Mouse (Mus musculus): ENCODE data around the gene Pced1b. TPM values are rescaled to one million over a fixed set of nuclear protein-coding genes. Genes with fewer than 3 reads are reported as not detected.
"Not testable (repeated sequence)": the region's sequence is repeated elsewhere in the genome, so short reads cannot be mapped to it uniquely, and the experiment has no call there.

Pced1b gene
- total and polyA plus RNA-seq, 2 experiments from 2014 or later, result 0.89 to 2.6 TPM

DNA sequence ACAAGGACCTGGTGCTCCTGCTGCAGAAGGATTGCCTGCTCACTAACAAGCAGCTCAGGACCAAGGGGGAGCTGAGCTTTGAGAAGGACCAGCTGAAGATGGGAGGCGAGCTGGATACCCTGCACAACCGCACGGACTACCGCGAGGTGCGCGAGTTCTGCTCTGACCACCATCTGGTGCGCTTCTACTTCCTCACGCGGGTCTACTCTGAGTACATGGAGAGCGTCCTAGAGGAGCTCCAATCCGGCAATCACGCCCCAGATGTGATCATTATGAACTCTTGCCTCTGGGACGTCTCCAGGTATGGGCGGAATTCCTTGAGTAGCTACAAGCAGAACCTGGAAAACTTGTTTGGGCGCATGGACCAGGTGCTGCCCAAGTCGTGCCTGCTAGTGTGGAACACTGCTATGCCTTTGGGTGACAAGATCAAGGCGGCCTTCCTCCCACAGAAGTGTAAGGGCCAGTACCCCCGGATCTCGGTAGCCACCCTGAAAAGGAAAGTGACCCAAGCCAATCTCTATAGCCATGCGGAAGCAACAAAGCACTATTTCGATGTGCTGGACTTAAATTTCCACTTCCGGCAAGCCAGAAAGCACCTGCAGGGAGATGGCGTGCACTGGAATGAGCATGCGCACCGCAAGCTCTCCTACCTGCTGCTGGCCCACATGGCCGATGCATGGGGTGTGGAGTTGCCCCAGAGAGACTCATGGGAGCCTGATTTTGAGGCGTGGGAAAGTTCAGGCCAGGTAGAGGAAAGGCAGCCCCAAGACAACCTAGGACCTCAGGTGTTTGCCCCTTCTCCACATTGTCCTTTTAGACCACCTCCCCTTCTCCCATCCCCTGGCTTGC is 137.5 kb downstream of the Pced1b start:
- DNase-seq (ENCODE audit: low spot score) (no peak), ATAC-seq (ENCODE audit: insufficient read depth, low read depth) (no peak)
- Histone ChIP-seq H3K4me1 (ENCODE audit: control insufficient read depth, insufficient read depth) (no peaks in the 10 kb centered on the region), H3K4me3 (ENCODE audit: low read depth, low read length) (no peak overlapping the region), H3K9me3 (replicated peaks; ENCODE audit: control insufficient read depth, low read length) (no peaks in the 10 kb centered on the region), H3K36me3 (replicated peaks; ENCODE audit: control insufficient read depth, insufficient read depth, low read length) (no peaks in the 10 kb centered on the region), H3K9ac (replicated peaks; ENCODE audit: low read depth, low read length) (no peak overlapping the region), H3K27ac (ENCODE audit: low read depth) (no peak overlapping the region), H3K4me2 (ENCODE audit: low read depth, low read length) (no peak overlapping the region), H3K27me3 (ENCODE audit: control insufficient read depth, insufficient read depth, low read length) (no peaks in the 10 kb centered on the region; the same call in 1 of the 2 replicates)
- TF ChIP-seq EP300 (IDR thresholded peaks at IDR 0.05; ENCODE audit: low read depth) (no peak), CTCF (IDR thresholded peaks at IDR 0.05; ENCODE audit: low read depth) (no peak)
- WGBS, result 91% methylated on average over 28 of the region's 28 CpGs

- not testable (repeated sequence) for H3K4me2 ChIP-seq (ENCODE audit: low read depth, low read length); H3K27ac ChIP-seq (ENCODE audit: low read depth); H3K9ac ChIP-seq (replicated peaks; ENCODE audit: low read depth, low read length); H3K4me1 ChIP-seq (ENCODE audit: control insufficient read depth, insufficient read depth); ATAC-seq (ENCODE audit: insufficient read depth, low read depth); H3K27me3 ChIP-seq (ENCODE audit: control insufficient read depth, insufficient read depth, low read length); H3K9me3 ChIP-seq (replicated peaks; ENCODE audit: control insufficient read depth, low read length); H3K4me3 ChIP-seq (ENCODE audit: low read depth, low read length); H3K36me3 ChIP-seq (replicated peaks; ENCODE audit: control insufficient read depth, insufficient read depth, low read length); DNase-seq (ENCODE audit: low spot score)
- WGBS, result 89% methylated on average over 10 of the region's 10 CpGs
These were observed 138.3 kb downstream of the Pced1b start for GRCm38 (mm10) chr15:97385174-97385573.

GRCm38 (mm10) chr15:97387793-97388192 is 140.9 kb downstream of the Pced1b start:
- ATAC-seq (ENCODE audit: insufficient read depth, low read depth), result no peak
- DNase-seq (ENCODE audit: low spot score), result no peak
- H3K4me3 ChIP-seq (ENCODE audit: low read depth, low read length), result no peak overlapping the region
- no peaks in the 10 kb centered on the region for H3K4me1 ChIP-seq (ENCODE audit: control insufficient read depth, insufficient read depth)
- WGBS, result 86% methylated on average over 6 of the region's 6 CpGs
- no peaks in the 10 kb centered on the region for H3K27me3 ChIP-seq (ENCODE audit: control insufficient read depth, insufficient read depth, low read length)
- H3K4me2 ChIP-seq (ENCODE audit: low read depth, low read length), result no peak overlapping the region
- no peak overlapping the region for H3K27ac ChIP-seq (ENCODE audit: low read depth)
- TF ChIP-seq EP300 (IDR thresholded peaks at IDR 0.05; ENCODE audit: low read depth), result no peak
- TF ChIP-seq CTCF (IDR thresholded peaks at IDR 0.05; ENCODE audit: low read depth), result no peak
- H3K36me3 ChIP-seq (replicated peaks; ENCODE audit: control insufficient read depth, insufficient read depth, low read length), result no peaks in the 10 kb centered on the region
- H3K9me3 ChIP-seq (replicated peaks; ENCODE audit: control insufficient read depth, low read length), result no peaks in the 10 kb centered on the region
- no peak overlapping the region for H3K9ac ChIP-seq (replicated peaks; ENCODE audit: low read depth, low read length)

GRCm38 (mm10) chr15:97389577-97389976 is 142.7 kb downstream of the Pced1b start:
- WGBS, result 81% methylated on average over 4 of the region's 4 CpGs

GRCm38 (mm10) chr15:97390778-97391177 is 143.9 kb downstream of the Pced1b start:
- H3K4me3 ChIP-seq (ENCODE audit: low read depth, low read length), result no peak overlapping the region
- H3K36me3 ChIP-seq (replicated peaks; ENCODE audit: control insufficient read depth, insufficient read depth, low read length), result no peaks in the 10 kb centered on the region
- no peak overlapping the region for H3K4me2 ChIP-seq (ENCODE audit: low read depth, low read length)
- H3K27me3 ChIP-seq (ENCODE audit: control insufficient read depth, insufficient read depth, low read length), result no peaks in the 10 kb centered on the region
- no peak for DNase-seq (ENCODE audit: low spot score)
- H3K9me3 ChIP-seq (replicated peaks; ENCODE audit: control insufficient read depth, low read length), result no peaks in the 10 kb centered on the region
- 89% methylated on average over 2 of the region's 2 CpGs for WGBS
- H3K27ac ChIP-seq (ENCODE audit: low read depth), result no peak overlapping the region
- no peak overlapping the region for H3K9ac ChIP-seq (replicated peaks; ENCODE audit: low read depth, low read length)
- TF ChIP-seq CTCF (IDR thresholded peaks at IDR 0.05; ENCODE audit: low read depth) (no peak), EP300 (IDR thresholded peaks at IDR 0.05; ENCODE audit: low read depth) (no peak)
- H3K4me1 ChIP-seq (ENCODE audit: control insufficient read depth, insufficient read depth), result no peaks in the 10 kb centered on the region
- no peak for ATAC-seq (ENCODE audit: insufficient read depth, low read depth)

More at GRCm38 (mm10) chr15:97389577-97389976, 142.7 kb downstream of the Pced1b start:
- no peak for DNase-seq (ENCODE audit: low spot score)
- no peak overlapping the region for H3K27ac ChIP-seq (ENCODE audit: low read depth)
- no peak overlapping the region for H3K4me3 ChIP-seq (ENCODE audit: low read depth, low read length)
- H3K36me3 ChIP-seq (replicated peaks; ENCODE audit: control insufficient read depth, insufficient read depth, low read length), result no peaks in the 10 kb centered on the region
- no peak overlapping the region for H3K4me2 ChIP-seq (ENCODE audit: low read depth, low read length)
- H3K4me1 ChIP-seq (ENCODE audit: control insufficient read depth, insufficient read depth), result no peaks in the 10 kb centered on the region
- no peaks in the 10 kb centered on the region for H3K27me3 ChIP-seq (ENCODE audit: control insufficient read depth, insufficient read depth, low read length)
- H3K9ac ChIP-seq (replicated peaks; ENCODE audit: low read depth, low read length), result no peak overlapping the region
- no peak for ATAC-seq (ENCODE audit: insufficient read depth, low read depth)
- TF ChIP-seq CTCF (IDR thresholded peaks at IDR 0.05; ENCODE audit: low read depth) (no peak), EP300 (IDR thresholded peaks at IDR 0.05; ENCODE audit: low read depth) (no peak)
- no peaks in the 10 kb centered on the region for H3K9me3 ChIP-seq (replicated peaks; ENCODE audit: control insufficient read depth, low read length)

DNA sequence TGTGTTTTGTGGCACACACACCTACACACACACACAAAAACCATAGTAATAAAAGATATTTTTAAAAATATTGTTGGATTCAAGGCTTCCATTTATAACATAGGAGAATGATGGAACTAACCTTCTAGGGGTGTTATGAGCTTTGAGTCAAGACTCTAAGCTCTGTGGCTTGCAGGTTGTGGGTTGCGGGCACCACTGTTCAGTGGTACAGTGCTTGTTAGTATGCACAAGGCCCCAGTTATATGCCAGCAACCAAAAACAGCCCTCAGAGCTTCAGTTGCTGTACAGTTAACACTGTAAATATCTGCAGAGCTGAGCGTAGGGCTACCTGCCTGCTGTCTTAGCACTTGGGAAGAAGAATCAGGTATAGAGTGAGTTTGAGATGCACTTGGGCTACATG is 144.5 kb downstream of the Pced1b start:
- Histone ChIP-seq H3K4me2 (ENCODE audit: low read depth, low read length) (no peak overlapping the region), H3K27ac (ENCODE audit: low read depth) (no peak overlapping the region), H3K36me3 (replicated peaks; ENCODE audit: control insufficient read depth, insufficient read depth, low read length) (no peaks in the 10 kb centered on the region), H3K27me3 (ENCODE audit: control insufficient read depth, insufficient read depth, low read length) (no peaks in the 10 kb centered on the region), H3K9ac (replicated peaks; ENCODE audit: low read depth, low read length) (no peak overlapping the region), H3K9me3 (replicated peaks; ENCODE audit: control insufficient read depth, low read length) (no peaks in the 10 kb centered on the region), H3K4me3 (ENCODE audit: low read depth, low read length) (no peak overlapping the region), H3K4me1 (ENCODE audit: control insufficient read depth, insufficient read depth) (no peaks in the 10 kb centered on the region)
- no peak for ATAC-seq (ENCODE audit: insufficient read depth, low read depth)
- DNase-seq (ENCODE audit: low spot score), result no peak
- TF ChIP-seq EP300 (IDR thresholded peaks at IDR 0.05; ENCODE audit: low read depth), result no peak
- TF ChIP-seq CTCF (IDR thresholded peaks at IDR 0.05; ENCODE audit: low read depth), result no peak
- WGBS, result 93% methylated on average over 2 of the region's 2 CpGs
